Mouse (Mus musculus): ENCODE results near the gene Pcp4.

Pcp4 gene

GRCm38 (mm10) chr16:96488038-96488437 lies 20.6 kb downstream of the Pcp4 start:
- DNase-seq (ENCODE audit: low read depth) = no peak

DNA sequence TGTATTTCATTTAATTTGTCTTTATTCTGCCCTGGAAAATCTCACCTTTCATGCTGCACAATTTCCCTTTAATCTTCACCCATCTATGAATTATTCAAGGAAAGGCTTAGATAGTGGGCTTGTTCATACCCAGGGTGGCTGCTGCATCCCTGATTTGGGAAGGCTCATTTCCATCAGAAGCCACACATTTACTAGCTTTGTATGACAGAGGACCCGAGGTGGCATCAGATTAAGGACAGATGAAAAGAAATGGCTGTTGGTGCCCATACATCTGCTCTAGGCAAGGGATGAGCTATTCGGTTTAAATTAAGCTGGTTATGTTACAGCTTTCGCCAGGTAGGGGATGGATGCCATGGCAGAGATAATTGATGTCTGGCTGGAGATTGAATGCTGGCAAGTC lies 24.1 kb downstream of the Pcp4 start:
- no peak for DNase-seq (ENCODE audit: low read depth)

GRCm38 (mm10) chr16:96494079-96494478 lies 26.7 kb downstream of the Pcp4 start:
- no peak for DNase-seq (ENCODE audit: low read depth)

DNA sequence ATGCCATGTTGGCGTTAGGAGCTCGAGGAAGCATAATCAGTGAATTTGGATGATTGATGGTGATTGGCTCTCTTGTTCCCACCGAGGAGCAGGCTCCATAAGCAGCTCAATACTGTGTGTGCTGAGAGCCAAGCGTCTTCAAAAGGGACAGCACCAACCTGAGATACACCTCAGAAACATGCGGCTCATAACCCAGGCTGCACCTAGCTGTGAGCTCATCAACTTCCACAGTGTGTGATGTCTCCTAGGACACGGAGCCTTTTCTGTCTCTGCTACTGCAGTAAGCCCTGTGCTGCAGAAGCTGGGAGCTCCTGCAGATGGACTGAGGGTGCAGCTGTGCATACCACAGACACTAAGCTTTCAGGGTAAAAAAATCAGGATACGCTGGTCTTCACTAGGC lies 31.5 kb downstream of the Pcp4 start:
- DNase-seq (ENCODE audit: low read depth) = no peak

DNA sequence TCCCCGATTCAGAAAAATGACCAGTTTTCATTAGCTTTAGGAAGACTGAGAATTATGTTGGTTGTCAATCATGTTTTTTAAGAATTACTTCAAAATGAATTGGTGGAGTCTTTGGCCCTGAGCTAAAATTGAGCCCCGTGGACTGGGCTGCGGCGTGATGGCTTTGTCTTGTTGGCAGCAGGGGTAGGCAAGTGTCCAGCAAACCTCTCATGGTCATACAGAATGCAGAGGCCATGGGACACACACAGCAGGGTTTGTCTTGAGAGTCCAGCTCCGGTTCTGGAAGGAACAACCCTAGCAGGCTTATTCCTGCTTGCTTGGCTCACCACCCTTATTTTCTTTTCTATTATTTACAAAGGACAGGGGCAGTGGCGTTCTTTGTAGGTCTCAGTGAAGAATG lies 33.8 kb downstream of the Pcp4 start:
- no peak for DNase-seq (ENCODE audit: low read depth)

- no peak for DNase-seq (ENCODE audit: low read depth)
These were observed 35.2 kb downstream of the Pcp4 start for GRCm38 (mm10) chr16:96502586-96502985.

DNA sequence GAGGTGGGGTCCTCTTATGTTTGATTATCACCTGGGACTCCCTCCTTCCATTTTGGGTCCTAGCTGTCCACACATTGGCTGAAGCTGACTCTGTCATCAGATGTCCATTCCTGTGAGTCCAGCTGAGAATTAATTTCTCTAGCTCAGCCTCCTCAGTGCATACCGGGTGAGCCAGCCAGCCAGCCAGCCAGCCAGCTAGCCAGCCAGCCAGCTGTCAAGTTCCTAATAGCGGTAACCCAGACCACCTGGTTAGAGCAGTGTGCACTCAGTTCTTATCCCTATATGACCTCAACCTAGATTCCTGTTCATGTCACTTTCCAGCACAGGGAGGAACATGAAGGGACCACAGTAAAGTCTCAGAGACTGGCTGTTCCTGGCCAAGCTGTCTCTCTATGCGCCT lies 47.1 kb downstream of the Pcp4 start:
- DNase-seq (ENCODE audit: low read depth) = no peak

GRCm38 (mm10) chr16:96527476-96527875 lies 60.1 kb downstream of the Pcp4 start:
- DNase-seq (ENCODE audit: low read depth) = no peak

DNA sequence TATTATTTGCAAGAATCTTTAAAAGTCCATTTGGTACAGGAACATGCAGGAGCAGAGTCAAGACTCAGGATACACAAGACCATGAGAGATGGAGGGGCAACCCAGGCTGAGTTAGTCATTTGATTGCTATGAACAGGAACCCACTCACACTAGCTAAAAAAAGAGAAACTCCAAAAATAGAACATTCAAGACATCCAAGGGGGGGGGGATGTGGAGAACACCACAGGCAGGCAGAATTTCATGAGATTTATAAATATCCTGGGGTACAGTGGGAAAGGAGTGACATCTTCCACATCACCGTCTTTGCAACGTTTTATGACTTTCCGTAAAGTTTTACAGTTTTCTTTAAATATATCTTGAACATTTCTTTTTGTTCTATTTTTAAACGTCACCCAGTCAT lies 61.1 kb downstream of the Pcp4 start:
- no peak for DNase-seq (ENCODE audit: low read depth)

DNA sequence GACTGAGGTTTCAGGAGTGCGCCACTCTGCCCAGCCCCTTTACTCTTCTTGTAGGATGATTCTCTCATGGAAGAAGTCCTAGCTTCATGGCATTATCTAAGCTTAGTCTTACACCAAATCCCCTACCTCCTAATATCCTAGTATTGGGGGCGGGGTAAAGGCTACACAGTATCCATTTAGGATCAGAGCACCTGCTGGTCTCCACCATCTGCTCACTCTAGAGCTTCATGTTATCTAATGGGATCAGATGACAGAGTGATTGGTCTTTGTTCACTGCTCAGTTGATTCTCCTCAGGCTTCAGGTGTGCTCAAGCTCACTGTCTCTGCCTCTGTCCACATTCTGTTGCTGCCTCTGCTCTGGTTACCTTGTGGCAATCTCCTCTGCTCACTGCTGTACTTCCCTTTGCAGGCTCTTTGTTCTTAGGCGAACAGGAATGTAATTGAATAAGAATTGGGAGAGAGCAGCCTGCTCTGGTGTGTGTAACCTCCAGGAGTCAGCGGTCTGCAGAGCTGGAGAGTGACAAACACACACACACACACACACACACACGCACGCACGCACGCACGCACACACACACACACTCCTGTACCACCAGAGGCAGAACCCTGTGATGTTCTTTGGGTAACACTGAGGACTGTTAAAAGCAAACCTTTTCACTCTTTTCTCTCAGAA lies 62.6 kb downstream of the Pcp4 start:
- no peak for DNase-seq (ENCODE audit: low read depth)

- DNase-seq (ENCODE audit: low read depth) = no peak
These were observed 63.1 kb downstream of the Pcp4 start for GRCm38 (mm10) chr16:96530569-96530898.

DNA sequence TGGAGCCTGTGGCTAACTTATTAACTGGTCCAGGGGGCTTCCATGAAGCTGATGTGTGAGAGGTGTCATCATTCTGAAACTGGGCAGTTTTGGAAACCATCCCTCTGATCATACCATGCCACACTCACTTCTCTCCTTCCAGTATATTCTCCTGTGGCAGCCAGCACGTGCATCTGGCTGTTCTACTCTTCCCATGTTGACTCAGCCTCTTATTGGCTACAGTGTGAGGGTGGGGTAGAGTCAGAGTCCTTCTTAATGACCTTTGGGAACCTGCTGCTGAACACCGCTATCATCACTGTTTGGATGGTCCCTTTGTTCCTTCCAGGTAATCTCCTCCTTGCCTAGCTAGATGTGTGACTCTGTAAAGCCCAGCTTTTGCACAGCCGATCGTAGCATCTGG lies 63.6 kb downstream of the Pcp4 start:
- no peak for DNase-seq (ENCODE audit: low read depth)

DNA sequence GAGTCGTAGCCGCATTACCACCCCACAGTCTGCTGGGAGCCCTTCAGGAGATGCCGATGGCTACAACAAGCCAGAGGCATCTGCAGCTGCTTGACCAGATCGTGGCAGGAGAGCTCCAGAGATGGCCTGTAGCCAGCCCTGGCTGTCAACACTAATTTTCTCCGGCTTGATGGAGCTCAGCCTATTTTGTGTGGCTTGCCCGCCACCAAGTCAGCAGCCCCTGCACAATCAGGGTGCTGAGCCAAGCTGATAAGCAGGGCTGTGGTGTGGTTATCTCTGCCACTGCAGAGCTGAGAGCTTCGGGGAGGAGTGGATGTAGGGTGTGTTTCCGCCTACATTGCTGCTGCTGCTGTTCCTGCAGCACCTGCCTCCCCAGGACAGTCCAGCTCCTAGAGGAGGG lies 66.3 kb downstream of the Pcp4 start:
- DNase-seq (ENCODE audit: low read depth) = no peak

DNA sequence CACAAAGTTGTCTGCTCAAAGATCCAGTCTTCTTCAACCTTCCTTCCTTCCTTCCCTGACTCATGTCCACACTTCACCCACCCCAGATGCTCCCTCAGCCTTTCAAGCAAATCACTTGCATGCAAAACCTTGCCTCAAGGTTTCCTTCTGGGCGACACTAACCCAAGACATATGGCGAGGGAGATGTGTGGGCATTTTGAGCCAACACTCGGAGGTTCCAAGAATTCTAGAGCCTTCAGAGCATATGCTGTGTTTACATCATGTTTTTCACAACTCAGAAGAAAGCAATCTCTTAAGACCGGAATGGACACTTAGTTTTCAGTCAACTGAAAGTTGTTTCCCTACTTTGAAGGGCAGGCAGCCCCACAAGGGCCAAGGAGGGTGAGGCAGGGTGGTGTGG lies 67.9 kb downstream of the Pcp4 start:
- DNase-seq (ENCODE audit: low read depth) = no peak

DNA sequence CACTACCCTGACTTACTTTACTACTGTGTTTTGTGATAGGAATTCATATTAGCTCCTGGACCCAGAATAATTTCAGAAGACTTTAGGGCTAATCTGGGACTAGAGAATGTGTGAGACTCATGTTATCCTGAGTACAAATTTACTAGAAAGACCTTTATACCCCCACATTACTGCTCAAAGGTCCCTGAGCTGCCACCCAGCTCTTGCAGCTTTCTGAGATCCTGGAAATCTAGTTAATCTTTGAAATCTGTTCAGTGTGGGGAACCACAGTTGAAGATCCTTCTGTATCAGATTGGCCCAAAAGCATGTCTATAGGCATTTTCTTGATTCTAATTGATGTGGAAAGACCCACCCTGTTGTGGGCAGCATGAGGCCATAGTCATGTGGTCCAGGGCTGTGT lies 69.0 kb downstream of the Pcp4 start:
- DNase-seq (ENCODE audit: low read depth) = no peak

DNA sequence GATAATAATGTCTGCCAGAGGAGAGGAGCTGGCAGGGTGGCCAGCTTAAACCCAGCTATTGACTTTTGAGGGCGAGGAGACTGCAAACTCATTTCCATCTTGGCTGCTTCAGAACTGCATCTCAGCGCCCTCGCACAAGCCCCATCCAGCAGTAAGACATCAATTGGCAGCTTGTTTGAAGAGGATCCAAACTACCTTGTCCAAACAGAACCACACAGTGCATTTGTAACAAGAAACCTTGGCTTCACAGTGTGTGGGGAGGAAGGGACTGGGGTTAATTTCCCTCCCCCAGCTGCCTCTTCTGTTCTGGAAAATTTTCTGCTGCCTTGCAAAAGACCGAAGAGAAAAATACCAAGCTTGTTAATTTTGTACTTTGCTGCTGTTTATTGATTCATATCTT lies 71.7 kb downstream of the Pcp4 start:
- DNase-seq (ENCODE audit: low read depth) = no peak

GRCm38 (mm10) chr16:96541056-96541455 lies 73.7 kb downstream of the Pcp4 start:
- no peak for DNase-seq (ENCODE audit: low read depth)

DNA sequence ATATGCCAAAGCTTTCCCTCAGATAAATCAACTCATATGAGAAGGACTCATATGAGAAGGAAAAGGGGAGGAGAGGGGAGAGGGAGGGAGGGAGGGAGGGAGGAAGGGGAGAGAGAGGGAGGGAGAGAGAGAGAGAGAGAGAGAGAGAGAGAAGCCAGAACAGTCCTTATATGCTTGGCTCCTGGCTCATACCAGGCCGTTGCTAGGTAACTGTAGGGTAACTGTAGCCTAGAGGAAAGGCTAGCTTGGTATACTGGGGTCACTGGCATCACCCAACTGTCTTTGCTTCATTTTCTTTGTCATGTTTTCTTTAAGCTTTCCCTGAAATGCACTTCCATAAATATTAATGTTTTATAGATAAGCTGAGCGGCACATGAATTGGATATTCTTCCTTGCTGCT lies 85.3 kb downstream of the Pcp4 start:
- DNase-seq (ENCODE audit: low read depth) = no peak

- DNase-seq (ENCODE audit: low read depth) = no peak
These were observed 88.0 kb downstream of the Pcp4 start for GRCm38 (mm10) chr16:96555412-96555811.

GRCm38 (mm10) chr16:96556621-96557020 lies 89.2 kb downstream of the Pcp4 start:
- DNase-seq (ENCODE audit: low read depth) = no peak

- no peak for DNase-seq (ENCODE audit: low read depth)
These were observed 90.9 kb downstream of the Pcp4 start for GRCm38 (mm10) chr16:96558341-96558740.

- no peak for DNase-seq (ENCODE audit: low read depth)
These were observed 92.4 kb downstream of the Pcp4 start for GRCm38 (mm10) chr16:96559796-96560195.

DNA sequence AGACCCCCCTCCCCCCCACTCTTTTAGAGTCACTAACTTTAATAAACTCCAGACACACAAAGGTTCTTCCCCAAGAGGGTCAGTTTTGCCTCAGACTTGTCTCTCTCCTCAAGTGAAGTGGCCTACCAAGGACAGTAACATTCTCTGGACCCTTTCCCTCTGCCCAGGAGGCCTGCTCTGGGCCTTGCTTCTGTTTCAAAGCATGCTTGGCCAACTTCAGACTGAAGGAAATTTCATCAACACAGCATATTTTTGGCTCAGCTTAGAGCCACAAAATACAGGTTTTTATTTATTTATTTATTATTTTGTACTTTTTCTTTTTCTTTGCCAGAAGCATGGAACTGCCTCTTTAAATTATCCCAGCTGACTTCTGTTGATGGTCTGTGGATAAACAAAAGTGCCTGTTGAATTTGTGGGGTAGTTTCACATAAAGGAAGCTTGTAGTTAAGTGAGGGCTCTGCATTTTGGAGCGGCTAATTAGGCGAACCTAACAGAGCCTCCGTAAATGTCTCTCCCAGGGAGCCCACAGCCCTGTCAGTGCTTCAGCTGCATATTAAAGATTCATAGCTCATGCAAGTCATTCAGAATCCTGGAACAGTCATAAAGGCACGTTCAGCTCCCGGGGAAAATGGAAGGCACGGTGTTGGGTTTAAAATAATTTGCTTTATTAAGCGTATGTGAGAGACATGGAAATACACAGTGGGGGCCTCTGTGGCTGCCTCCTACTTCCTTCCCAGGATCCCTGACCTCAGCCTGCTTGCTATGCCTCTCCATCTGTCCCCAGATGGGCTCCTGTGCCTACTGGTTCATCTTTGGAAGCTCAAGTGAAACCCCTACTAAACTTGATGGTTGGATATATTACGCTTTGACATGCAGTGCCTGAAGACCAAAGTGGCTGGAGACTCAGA lies 96.2 kb downstream of the Pcp4 start:
- no peak for DNase-seq (ENCODE audit: low read depth)

- DNase-seq (ENCODE audit: low read depth) = no peak
These were observed 100.0 kb downstream of the Pcp4 start for GRCm38 (mm10) chr16:96567428-96567827.
